Mouse (Mus musculus) embryo, embryonic 10.5 days (tissue): ENCODE measurements around the gene Kcnh6.

Source experiments
- DNase-seq: peaks from one replicate; pipeline ENCODE4 v3.0.0-alpha.2; 2015; ENCODE audit warnings: low spot score

Kcnh6 gene

DNA sequence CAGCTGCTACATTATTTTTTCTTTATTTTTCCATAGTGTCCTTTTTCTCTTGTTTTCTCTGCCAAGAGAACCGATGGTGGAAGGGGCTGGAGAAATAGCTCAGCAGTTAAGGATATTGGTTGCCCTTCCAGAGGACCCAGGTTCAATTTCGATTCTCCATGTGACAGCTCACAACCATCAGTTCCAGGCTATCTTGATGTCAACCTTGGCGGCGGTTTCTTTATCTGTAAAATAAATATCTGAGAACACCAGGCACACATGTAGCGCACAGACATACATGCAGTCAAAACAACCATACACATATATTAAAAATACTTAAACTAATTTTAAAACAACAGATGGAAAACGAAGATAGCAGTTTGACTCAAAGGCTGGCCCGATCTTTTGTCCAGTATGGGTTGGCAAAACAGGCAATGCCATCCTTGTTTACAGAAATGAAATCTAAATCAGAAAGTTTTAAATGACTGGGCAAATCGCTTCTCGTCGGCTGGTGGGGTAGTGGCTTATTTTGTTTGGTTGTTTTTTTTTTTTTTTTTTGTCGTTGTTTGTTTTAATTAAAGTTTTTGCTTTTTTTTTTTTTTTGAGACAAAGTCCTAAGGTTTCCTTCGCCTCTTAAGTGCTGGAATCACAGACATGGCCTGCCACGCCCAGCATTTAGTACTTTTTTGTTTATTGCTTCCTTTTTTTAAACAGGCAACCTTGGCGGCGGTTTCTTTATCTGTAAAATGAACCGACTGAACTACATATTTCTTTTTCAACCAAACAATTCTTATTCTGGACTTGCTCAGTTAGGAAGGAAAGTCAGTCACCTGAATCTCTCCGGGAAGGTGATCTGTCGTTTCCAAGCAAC, 57.4 kb downstream of the Kcnh6 start:
- DNase-seq: no peak

DNA sequence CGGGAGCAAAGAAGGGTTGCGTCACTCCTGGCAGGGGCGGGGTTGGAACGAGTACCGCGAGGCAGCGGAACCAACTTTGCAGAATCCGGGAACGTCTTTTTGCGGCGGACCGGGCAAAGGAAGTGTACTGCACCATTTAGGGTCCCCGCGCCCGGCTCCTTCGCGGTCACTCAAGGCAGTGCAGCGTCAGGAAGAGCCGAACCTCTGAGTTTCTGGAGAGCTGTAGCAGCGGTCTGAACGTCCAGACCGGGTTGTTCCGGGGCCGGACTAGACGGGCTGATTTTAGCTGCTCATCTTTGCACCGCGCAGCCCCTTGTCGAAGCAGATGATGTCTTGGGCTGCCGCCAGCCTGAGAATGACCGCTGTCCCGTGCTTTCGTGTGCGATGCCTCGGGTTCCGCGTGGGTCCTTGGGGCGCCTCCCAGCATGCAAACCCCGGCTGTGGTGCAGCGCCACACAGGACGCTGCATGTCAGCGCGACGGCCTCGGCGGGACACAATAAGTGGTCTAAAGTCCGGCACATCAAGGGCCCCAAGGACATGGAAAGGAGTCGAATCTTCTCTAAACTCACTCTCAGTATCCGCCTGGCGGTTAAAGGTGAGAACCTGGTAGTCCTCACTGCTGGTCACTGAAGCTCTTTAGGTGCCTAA, 58.1 kb downstream of the Kcnh6 start, which contains the start of gene Taco1:
TSS of gene Taco1 (plus strand) at position 139 of the 649 bp plus-strand sequence.
- DNase-seq: peak; percentile 96

DNA sequence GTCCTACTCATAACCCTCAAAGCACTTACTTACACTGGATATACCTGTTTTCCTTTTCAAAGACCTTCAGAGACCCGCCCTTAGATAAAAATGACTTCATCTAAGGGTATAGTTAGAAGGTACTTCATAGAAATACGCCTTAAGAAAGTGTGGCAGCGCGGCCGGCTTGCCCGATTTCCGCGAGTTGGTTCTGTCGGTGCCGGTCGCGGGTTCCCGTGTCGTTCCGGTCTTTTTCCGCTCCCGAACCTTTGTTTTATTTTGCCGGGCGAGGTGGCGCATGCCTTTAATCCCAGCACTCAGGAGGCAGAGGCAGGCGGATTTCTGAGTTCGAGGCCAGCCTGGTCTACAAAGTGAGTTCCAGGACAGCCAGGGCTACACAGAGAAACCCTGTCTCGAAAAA, 58.7 kb downstream of the Kcnh6 start:
- peak; percentile 85 for DNase-seq

DNA sequence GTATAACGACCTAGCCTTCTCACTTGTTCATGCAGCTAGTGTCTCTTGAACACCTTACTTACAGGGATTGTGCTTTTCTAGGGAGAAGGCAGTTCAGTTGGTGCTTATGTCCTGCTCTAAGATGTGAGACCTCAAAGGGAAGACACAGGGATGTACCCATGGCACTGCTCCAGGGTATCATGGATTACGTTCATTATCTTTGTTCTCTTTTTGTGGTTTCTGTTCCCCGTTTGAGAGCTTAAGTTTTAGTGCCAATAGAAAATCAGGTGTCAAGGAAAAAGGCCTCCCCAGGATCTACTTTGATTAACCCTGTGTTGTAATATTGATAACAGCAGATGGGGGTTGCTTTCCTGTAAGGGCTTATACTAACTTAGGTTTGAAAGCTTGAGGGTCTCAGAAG, 65.8 kb downstream of the Kcnh6 start:
- no peak for DNase-seq

- peak; percentile 86 for DNase-seq
Observed at GRCm38 (mm10) chr11:106076321-106076720, 68.4 kb downstream of the Kcnh6 start.
